Mouse (Mus musculus): ENCODE measurements at regions not wholly inside any gene's neighbourhood (a gene's known extent, or its start where the extent isn't known, plus 50 kb on each side); places are given as distances from the start of the nearest gene placed in this dataset.

- TF ChIP-seq CTCF (IDR thresholded peaks at IDR 0.05; ENCODE audit: control insufficient read depth, insufficient read depth, insufficient read length) (no peak), MAX (IDR thresholded peaks at IDR 0.05) (no peak), CEBPB (IDR thresholded peaks at IDR 0.05; ENCODE audit: low read depth) (no peak)
Observed at GRCm38 (mm10) chr6:127338412-127338811, 108.2 kb upstream of the Parp11 start.
